Mouse (Mus musculus) spleen, postnatal 4 days (tissue): ENCODE measurements at regions not wholly inside any gene's neighbourhood (a gene's known extent, or its start where the extent isn't known, plus 50 kb on each side); places are given as distances from the start of the nearest gene placed in this dataset.

Experiments
- DNase-seq, 2 experiments: peaks; one replicate each; pipeline ENCODE4 v3.0.0; 2022; ENCODE audit warnings: low spot score in 2 of 2

- DNase-seq, result peak in 1 of 2 experiments; percentile 26
Observed at GRCm38 (mm10) chr15:96944741-96945140, 111.0 kb downstream of the Slc38a4 start.

GRCm38 (mm10) chr15:96942651-96943050 is 113.1 kb downstream of the Slc38a4 start:
- DNase-seq, result peak in 1 of 2 experiments; percentile 41

- peak in 1 of 2 experiments; percentile 33 for DNase-seq
Observed at GRCm38 (mm10) chr15:96938406-96938805, 117.3 kb downstream of the Slc38a4 start.

- peak in 1 of 2 experiments; percentile 46 for DNase-seq
Observed at GRCm38 (mm10) chr15:96937623-96938022, 118.1 kb downstream of the Slc38a4 start.

- peak; percentile 79 to 91 for DNase-seq
Observed at GRCm38 (mm10) chr15:96936705-96937346, 118.9 kb downstream of the Slc38a4 start.

- DNase-seq, result no peak
Observed at GRCm38 (mm10) chr15:96936216-96936615, 119.5 kb downstream of the Slc38a4 start.

GRCm38 (mm10) chr15:96933451-96933850 is 122.3 kb downstream of the Slc38a4 start:
- peak in 1 of 2 experiments; percentile 51 for DNase-seq

- DNase-seq, result no peak
Observed at GRCm38 (mm10) chr15:96930531-96930930, 125.2 kb downstream of the Slc38a4 start.

- no peak for DNase-seq
Observed at GRCm38 (mm10) chr15:96929788-96930187, 126.0 kb downstream of the Slc38a4 start.

- DNase-seq, result no peak
Observed at GRCm38 (mm10) chr15:96928692-96929091, 127.1 kb downstream of the Slc38a4 start.

- no peak for DNase-seq
Observed at GRCm38 (mm10) chr15:96927674-96928073, 128.1 kb downstream of the Slc38a4 start.

GRCm38 (mm10) chr15:96926660-96927059 is 129.1 kb downstream of the Slc38a4 start:
- no peak for DNase-seq

- DNase-seq, result peak in 1 of 2 experiments; percentile 45
Observed at GRCm38 (mm10) chr15:96916586-96916985, 139.2 kb downstream of the Slc38a4 start.

GRCm38 (mm10) chr15:96915544-96915943 is 140.2 kb downstream of the Slc38a4 start:
- peak in 1 of 2 experiments; percentile 38 for DNase-seq

- peak in 1 of 2 experiments; percentile 44 for DNase-seq
Observed at GRCm38 (mm10) chr15:96914988-96915387, 140.8 kb downstream of the Slc38a4 start.

GRCm38 (mm10) chr15:96905520-96905919 is 150.2 kb downstream of the Slc38a4 start:
- DNase-seq, result peak in 1 of 2 experiments; percentile 38

GRCm38 (mm10) chr15:96903461-96903860 is 152.3 kb downstream of the Slc38a4 start:
- DNase-seq, result no peak

GRCm38 (mm10) chr15:96902781-96903180 is 153.0 kb downstream of the Slc38a4 start:
- DNase-seq, result peak in 1 of 2 experiments; percentile 23

- DNase-seq, result peak in 1 of 2 experiments; percentile 17
Observed at GRCm38 (mm10) chr15:96901616-96902015, 154.1 kb downstream of the Slc38a4 start.

- DNase-seq, result no peak
Observed at GRCm38 (mm10) chr15:96898285-96898684, 157.5 kb downstream of the Slc38a4 start.

- DNase-seq, result no peak
Observed at GRCm38 (mm10) chr15:96884901-96885300, 170.9 kb downstream of the Slc38a4 start.

GRCm38 (mm10) chr15:96883754-96884153 is 172.0 kb downstream of the Slc38a4 start:
- no peak for DNase-seq

GRCm38 (mm10) chr15:96882211-96882610 is 173.5 kb downstream of the Slc38a4 start:
- DNase-seq, result peak in 1 of 2 experiments; percentile 41
